Mouse (Mus musculus): ENCODE data around the gene Rps6ka3. TPM values are rescaled to one million over a fixed set of nuclear protein-coding genes. Genes with fewer than 3 reads are reported as not detected.
A peak's percentile ranks its signal among the peaks of the same experiment; 100 is the strongest.

The Rps6ka3 gene
- polyA plus RNA-seq, 1 experiment: 27.5 TPM

- TF ChIP-seq POLR2A (IDR thresholded peaks at IDR 0.05; ENCODE audit: control insufficient read depth, extremely low read depth, insufficient read depth, low read length, poor library complexity): no peak
- no peak for TF ChIP-seq CTCF (IDR thresholded peaks at IDR 0.05; ENCODE audit: borderline replicate concordance, control insufficient read depth, extremely low read depth, insufficient read depth, low read length, poor library complexity)
- Histone ChIP-seq H3K36me3 (ENCODE audit: control insufficient read depth, insufficient read depth, low read length) (no peaks in the 10 kb centered on the region), H3K27me3 (ENCODE audit: control insufficient read depth, insufficient read depth, low read length) (no peaks in the 10 kb centered on the region), H3K4me1 (replicated peaks; ENCODE audit: control insufficient read depth, insufficient read depth, low read length) (no peaks in the 10 kb centered on the region; the same call in 1 of the 2 replicates), H3K27ac (ENCODE audit: control insufficient read depth, insufficient read depth, low read length) (no peak overlapping the region), H3K4me3 (ENCODE audit: control insufficient read depth, insufficient read depth, low read length) (no peak overlapping the region)
- 49% methylated on average over 3 of the region's 3 CpGs for WGBS
- no peak for DNase-seq
Observed at GRCm38 (mm10) chrX:159215253-159215652, 5.1 kb downstream of the Rps6ka3 start.

GRCm38 (mm10) chrX:159222474-159222873 is 12.4 kb downstream of the Rps6ka3 start:
- DNase-seq: no peak
- no peaks in the 10 kb centered on the region for H3K27me3 ChIP-seq (ENCODE audit: control insufficient read depth, insufficient read depth, low read length)
- whole genome bisulfite sequencing: 89% methylated on average over 3 of the region's 3 CpGs
- no peak overlapping the region for H3K4me3 ChIP-seq (ENCODE audit: control insufficient read depth, insufficient read depth, low read length)
- no peaks in the 10 kb centered on the region for H3K36me3 ChIP-seq (ENCODE audit: control insufficient read depth, insufficient read depth, low read length)
- no peak overlapping the region for H3K27ac ChIP-seq (ENCODE audit: control insufficient read depth, insufficient read depth, low read length)
- no peaks in the 10 kb centered on the region for H3K4me1 ChIP-seq (replicated peaks; ENCODE audit: control insufficient read depth, insufficient read depth, low read length)
- TF ChIP-seq CTCF (IDR thresholded peaks at IDR 0.05; ENCODE audit: borderline replicate concordance, control insufficient read depth, extremely low read depth, insufficient read depth, low read length, poor library complexity) (no peak), POLR2A (IDR thresholded peaks at IDR 0.05; ENCODE audit: control insufficient read depth, extremely low read depth, insufficient read depth, low read length, poor library complexity) (no peak)

- Histone ChIP-seq H3K4me3 (ENCODE audit: control insufficient read depth, insufficient read depth, low read length) (no peak overlapping the region), H3K27ac (ENCODE audit: control insufficient read depth, insufficient read depth, low read length) (no peak overlapping the region), H3K27me3 (ENCODE audit: control insufficient read depth, insufficient read depth, low read length) (no peaks in the 10 kb centered on the region), H3K4me1 (replicated peaks; ENCODE audit: control insufficient read depth, insufficient read depth, low read length) (no peaks in the 10 kb centered on the region), H3K36me3 (ENCODE audit: control insufficient read depth, insufficient read depth, low read length) (no peaks in the 10 kb centered on the region)
- TF ChIP-seq CTCF (IDR thresholded peaks at IDR 0.05; ENCODE audit: borderline replicate concordance, control insufficient read depth, extremely low read depth, insufficient read depth, low read length, poor library complexity) (no peak), POLR2A (IDR thresholded peaks at IDR 0.05; ENCODE audit: control insufficient read depth, extremely low read depth, insufficient read depth, low read length, poor library complexity) (no peak)
- DNase-seq: no peak
- 80% methylated on average over 1 of the region's 1 CpGs for WGBS
Observed at GRCm38 (mm10) chrX:159237275-159237674, 27.2 kb downstream of the Rps6ka3 start.

- peak; percentile 45 for DNase-seq
Observed at GRCm38 (mm10) chrX:159254001-159254884, 44.1 kb downstream of the Rps6ka3 start.

GRCm38 (mm10) chrX:159255123-159255978 is 45.2 kb downstream of the Rps6ka3 start:
- under 1% methylated on average over 48 of the region's 71 CpGs for WGBS
- TF ChIP-seq CTCF (IDR thresholded peaks at IDR 0.05; ENCODE audit: borderline replicate concordance, control insufficient read depth, extremely low read depth, insufficient read depth, low read length, poor library complexity): peak; percentile 34; the same call in 1 of the 2 replicates
- TF ChIP-seq POLR2A (IDR thresholded peaks at IDR 0.05; ENCODE audit: control insufficient read depth, extremely low read depth, insufficient read depth, low read length, poor library complexity): peak; percentile 68
- Histone ChIP-seq H3K36me3 (ENCODE audit: control insufficient read depth, insufficient read depth, low read length) (no peaks in the 10 kb centered on the region), H3K4me1 (replicated peaks; ENCODE audit: control insufficient read depth, insufficient read depth, low read length) (no peaks in the 10 kb centered on the region), H3K4me3 (ENCODE audit: control insufficient read depth, insufficient read depth, low read length) (peak overlapping the region; percentile 95), H3K27me3 (ENCODE audit: control insufficient read depth, insufficient read depth, low read length) (no peaks in the 10 kb centered on the region), H3K27ac (ENCODE audit: control insufficient read depth, insufficient read depth, low read length) (peak overlapping the region; percentile 98)
- peak; percentile 90 for DNase-seq

More at GRCm38 (mm10) chrX:159254001-159254884, 44.1 kb downstream of the Rps6ka3 start:
- H3K27ac ChIP-seq (ENCODE audit: control insufficient read depth, insufficient read depth, low read length): peak overlapping the region; percentile 98
- no peak; the same call in 1 of the 2 replicates for TF ChIP-seq POLR2A (IDR thresholded peaks at IDR 0.05; ENCODE audit: control insufficient read depth, extremely low read depth, insufficient read depth, low read length, poor library complexity)
- no peak for TF ChIP-seq CTCF (IDR thresholded peaks at IDR 0.05; ENCODE audit: borderline replicate concordance, control insufficient read depth, extremely low read depth, insufficient read depth, low read length, poor library complexity)
- H3K27me3 ChIP-seq (ENCODE audit: control insufficient read depth, insufficient read depth, low read length): no peaks in the 10 kb centered on the region
- H3K4me1 ChIP-seq (replicated peaks; ENCODE audit: control insufficient read depth, insufficient read depth, low read length): no peaks in the 10 kb centered on the region
- H3K36me3 ChIP-seq (ENCODE audit: control insufficient read depth, insufficient read depth, low read length): no peaks in the 10 kb centered on the region
- H3K4me3 ChIP-seq (ENCODE audit: control insufficient read depth, insufficient read depth, low read length): peak overlapping the region; percentile 81
- 1% methylated on average over 26 of the region's 27 CpGs for WGBS
